Mouse (Mus musculus): ENCODE data around the gene Tmem150a. TPM values are rescaled to one million over a fixed set of nuclear protein-coding genes. Genes with fewer than 3 reads are reported as not detected.

Tmem150a gene
- polyA plus RNA-seq, 1 experiment from 2014 or later = 15.6 TPM

GRCm38 (mm10) chr6:72333111-72333510 is 22.1 kb upstream of the Tmem150a start:
- Histone ChIP-seq H3K9ac (replicated peaks) (no peak overlapping the region), H3K4me3 (no peak overlapping the region), H3K4me1 (no peaks in the 10 kb centered on the region), H3K36me3 (peaks cover 87% of the 10 kb centered on the region), H3K27me3 (no peaks in the 10 kb centered on the region), H3K4me2 (replicated peaks) (no peak overlapping the region), H3K27ac (replicated peaks) (no peak overlapping the region), H3K9me3 (no peaks in the 10 kb centered on the region)
- WGBS = 84% methylated on average over 5 of the region's 5 CpGs
- no peak for ATAC-seq (replicated peaks)

GRCm38 (mm10) chr6:72340481-72340880 is 14.8 kb upstream of the Tmem150a start:
- 78% methylated on average over 2 of the region's 2 CpGs for WGBS
- peaks cover 14% of the 10 kb centered on the region for H3K4me1 ChIP-seq

GRCm38 (mm10) chr6:72344396-72345073 is 10.7 kb upstream of the Tmem150a start:
- peak overlapping the region; percentile 97 for H3K4me3 ChIP-seq
- peak overlapping the region; percentile 88 for H3K4me2 ChIP-seq (replicated peaks)
- peak overlapping the region; percentile 78 for H3K27ac ChIP-seq (replicated peaks)
- H3K9me3 ChIP-seq = no peaks in the 10 kb centered on the region
- H3K9ac ChIP-seq (replicated peaks) = peak overlapping the region; percentile 87
- peaks cover 44% of the 10 kb centered on the region for H3K4me1 ChIP-seq
- H3K36me3 ChIP-seq = peaks cover 14% of the 10 kb centered on the region
- ATAC-seq (replicated peaks) = peak; percentile 58
- no peaks in the 10 kb centered on the region for H3K27me3 ChIP-seq
- under 1% methylated on average over 37 of the region's 42 CpGs for WGBS

More at GRCm38 (mm10) chr6:72340481-72340880, 14.8 kb upstream of the Tmem150a start:
- Histone ChIP-seq H3K27me3 (no peaks in the 10 kb centered on the region), H3K36me3 (peaks cover 44% of the 10 kb centered on the region), H3K4me3 (no peak overlapping the region), H3K27ac (replicated peaks) (no peak overlapping the region), H3K4me2 (replicated peaks) (no peak overlapping the region), H3K9me3 (no peaks in the 10 kb centered on the region), H3K9ac (replicated peaks) (no peak overlapping the region)
- ATAC-seq (replicated peaks) = no peak

- Histone ChIP-seq H3K27ac (replicated peaks) (peak within 1 kb of the TSS; percentile 78), H3K4me3 (peak within 1 kb of the TSS; percentile 97)
- under 1% methylated on average over 30 of the region's 30 CpGs for WGBS
Measured at GRCm38 (mm10) chr6:72345074-72345567, 10.1 kb upstream of the Tmem150a start, which contains the start of gene Usp39. TSS of gene Usp39 (minus strand) at chr6:72345184.

GRCm38 (mm10) chr6:72345633-72346032 is 9.6 kb upstream of the Tmem150a start:
- WGBS = 53% methylated on average over 6 of the region's 6 CpGs
- H3K9me3 ChIP-seq = no peaks in the 10 kb centered on the region
- peaks cover 21% of the 10 kb centered on the region for H3K36me3 ChIP-seq
- no peak for ATAC-seq (replicated peaks)
- H3K4me1 ChIP-seq = peaks cover 45% of the 10 kb centered on the region
- peak overlapping the region; percentile 97 for H3K4me3 ChIP-seq
- peak overlapping the region; percentile 88 for H3K4me2 ChIP-seq (replicated peaks)
- no peak overlapping the region for H3K27ac ChIP-seq (replicated peaks)
- no peaks in the 10 kb centered on the region for H3K27me3 ChIP-seq
- peak overlapping the region; percentile 50; the same call in 1 of the 2 replicates for H3K9ac ChIP-seq (replicated peaks)

More at GRCm38 (mm10) chr6:72345074-72345567, 10.1 kb upstream of the Tmem150a start, which contains the start of gene Usp39:
- Histone ChIP-seq H3K4me1 (peaks cover 45% of the 10 kb centered on the region), H3K27me3 (no peaks in the 10 kb centered on the region), H3K36me3 (peaks cover 16% of the 10 kb centered on the region), H3K9me3 (no peaks in the 10 kb centered on the region), H3K9ac (replicated peaks) (peak within 1 kb of the TSS; percentile 87), H3K4me2 (replicated peaks) (peak within 1 kb of the TSS; percentile 88)
- ATAC-seq (replicated peaks) = peak; percentile 88

- no peak for ATAC-seq (replicated peaks)
- H3K4me1 ChIP-seq = peaks cover 45% of the 10 kb centered on the region
- H3K4me3 ChIP-seq = peak overlapping the region; percentile 82; the same call in 1 of the 2 replicates
- no peak overlapping the region for H3K27ac ChIP-seq (replicated peaks)
- WGBS = 84% methylated on average over 4 of the region's 4 CpGs
- H3K36me3 ChIP-seq = peaks cover 27% of the 10 kb centered on the region
- no peak overlapping the region for H3K4me2 ChIP-seq (replicated peaks)
- H3K27me3 ChIP-seq = no peaks in the 10 kb centered on the region
- H3K9ac ChIP-seq (replicated peaks) = no peak overlapping the region
- H3K9me3 ChIP-seq = no peaks in the 10 kb centered on the region
Measured at GRCm38 (mm10) chr6:72346261-72346660, 9.0 kb upstream of the Tmem150a start.

- peak; percentile 62 for ATAC-seq (replicated peaks)
- WGBS = under 1% methylated on average over 72 of the region's 72 CpGs
Measured at GRCm38 (mm10) chr6:72347166-72347941, 7.9 kb upstream of the Tmem150a start, which contains the start of gene 0610030E20Rik. TSS of gene 0610030E20Rik (plus strand) at chr6:72347317.

GRCm38 (mm10) chr6:72348411-72348810 is 6.8 kb upstream of the Tmem150a start:
- Histone ChIP-seq H3K36me3 (peaks cover 27% of the 10 kb centered on the region), H3K4me1 (peaks cover 47% of the 10 kb centered on the region), H3K4me2 (replicated peaks) (peak overlapping the region; percentile 78), H3K27me3 (no peaks in the 10 kb centered on the region), H3K27ac (replicated peaks) (no peak overlapping the region), H3K9ac (replicated peaks) (peak overlapping the region; percentile 91; the same call in 1 of the 2 replicates), H3K4me3 (peak overlapping the region; percentile 82), H3K9me3 (no peaks in the 10 kb centered on the region)
- no peak for ATAC-seq (replicated peaks)
- 76% methylated on average over 10 of the region's 10 CpGs for WGBS

More at GRCm38 (mm10) chr6:72347166-72347941, 7.9 kb upstream of the Tmem150a start, which contains the start of gene 0610030E20Rik:
- H3K27ac ChIP-seq (replicated peaks) = peak within 1 kb of the TSS; percentile 84
- peaks cover 27% of the 10 kb centered on the region for H3K36me3 ChIP-seq
- peak within 1 kb of the TSS; percentile 82 for H3K4me3 ChIP-seq
- H3K27me3 ChIP-seq = no peaks in the 10 kb centered on the region
- peaks cover 47% of the 10 kb centered on the region for H3K4me1 ChIP-seq
- peak within 1 kb of the TSS; percentile 78 for H3K4me2 ChIP-seq (replicated peaks)
- H3K9ac ChIP-seq (replicated peaks) = peak within 1 kb of the TSS; percentile 91
- no peaks in the 10 kb centered on the region for H3K9me3 ChIP-seq

- 92% methylated on average over 2 of the region's 2 CpGs for WGBS
Measured at GRCm38 (mm10) chr6:72350214-72350613, 5.0 kb upstream of the Tmem150a start.

GRCm38 (mm10) chr6:72352636-72353405 is 2.4 kb upstream of the Tmem150a start:
- H3K27ac ChIP-seq (replicated peaks) = no peak overlapping the region
- no peak overlapping the region for H3K4me3 ChIP-seq
- peaks cover 47% of the 10 kb centered on the region for H3K4me1 ChIP-seq
- H3K9me3 ChIP-seq = no peaks in the 10 kb centered on the region
- ATAC-seq (replicated peaks) = no peak
- no peaks in the 10 kb centered on the region for H3K27me3 ChIP-seq
- WGBS = 71% methylated on average over 5 of the region's 5 CpGs
- H3K4me2 ChIP-seq (replicated peaks) = no peak overlapping the region
- peaks cover 27% of the 10 kb centered on the region for H3K36me3 ChIP-seq
- H3K9ac ChIP-seq (replicated peaks) = no peak overlapping the region

More at GRCm38 (mm10) chr6:72350214-72350613, 5.0 kb upstream of the Tmem150a start:
- no peak overlapping the region for H3K4me2 ChIP-seq (replicated peaks)
- no peak overlapping the region for H3K4me3 ChIP-seq
- peaks cover 43% of the 10 kb centered on the region for H3K4me1 ChIP-seq
- no peak overlapping the region for H3K9ac ChIP-seq (replicated peaks)
- H3K9me3 ChIP-seq = no peaks in the 10 kb centered on the region
- H3K27ac ChIP-seq (replicated peaks) = no peak overlapping the region
- H3K27me3 ChIP-seq = no peaks in the 10 kb centered on the region
- peaks cover 27% of the 10 kb centered on the region for H3K36me3 ChIP-seq
- ATAC-seq (replicated peaks) = no peak

GRCm38 (mm10) chr6:72354025-72354424 is 1.2 kb upstream of the Tmem150a start:
- ATAC-seq (replicated peaks) = no peak
- H3K27ac ChIP-seq (replicated peaks) = no peak overlapping the region
- no peak overlapping the region for H3K4me3 ChIP-seq
- H3K9me3 ChIP-seq = no peaks in the 10 kb centered on the region
- H3K36me3 ChIP-seq = peaks cover 22% of the 10 kb centered on the region
- WGBS = 69% methylated on average over 1 of the region's 1 CpGs
- peaks cover 35% of the 10 kb centered on the region for H3K4me1 ChIP-seq
- H3K4me2 ChIP-seq (replicated peaks) = no peak overlapping the region
- no peak overlapping the region for H3K9ac ChIP-seq (replicated peaks)
- no peaks in the 10 kb centered on the region for H3K27me3 ChIP-seq
